Mouse (Mus musculus): ENCODE measurements at regions not wholly inside any gene's neighbourhood (a gene's known extent, or its start where the extent isn't known, plus 50 kb on each side); places are given as distances from the start of the nearest gene placed in this dataset.

DNA sequence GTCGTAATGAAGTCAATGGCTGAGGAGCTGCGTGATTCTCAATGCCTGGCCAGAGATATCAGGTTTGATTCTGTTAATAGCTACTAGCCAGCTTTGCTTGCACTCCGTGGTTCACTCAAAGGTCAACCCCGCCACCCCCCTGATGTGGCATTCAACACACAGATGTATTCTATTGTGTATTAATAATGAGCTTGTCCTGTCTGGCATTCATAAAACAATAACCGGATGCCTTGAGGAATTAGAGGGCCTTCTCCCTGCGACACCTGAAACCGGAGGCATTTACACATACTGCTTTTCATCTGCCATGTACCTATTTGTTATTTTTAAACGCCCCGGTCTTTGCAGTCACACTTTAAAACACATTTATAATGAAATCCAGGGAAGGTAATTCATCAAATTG is 1057.8 kb upstream of the Tenm3 start:
- Histone ChIP-seq H3K9me3 (ENCODE audit: control insufficient read depth, low read length) (no peaks in the 10 kb centered on the region), H3K4me1 (replicated peaks; ENCODE audit: control insufficient read depth in 2 of 2, insufficient read depth in 2 of 2, low read length in 1 of 2) (no peaks in the 10 kb centered on the region), H3K4me3 (ENCODE audit: insufficient read depth in 1 of 2, low read depth in 2 of 2, low read length in 2 of 2) (no peak overlapping the region), H3K36me3 (replicated peaks; ENCODE audit: control insufficient read depth, insufficient read depth, low read depth) (no peaks in the 10 kb centered on the region), H3K27me3 (ENCODE audit: control insufficient read depth, insufficient read depth, low read length) (no peaks in the 10 kb centered on the region), H3K27ac (no peak overlapping the region), H3K4me2 (ENCODE audit: low read depth) (no peak overlapping the region), H3K9ac (replicated peaks) (no peak overlapping the region)
- 62% methylated on average over 9 of the region's 9 CpGs for WGBS (ENCODE audit: insufficient replicate concordance)
- TF ChIP-seq EP300 (IDR thresholded peaks at IDR 0.05; ENCODE audit: low read depth) (no peak), CTCF (IDR thresholded peaks at IDR 0.05; ENCODE audit: low read depth) (no peak)
- DNase-seq (ENCODE audit: low read depth in 3 of 3, low spot score in 3 of 3) = no peak
- no peak for ATAC-seq (ENCODE audit: insufficient read depth)

Data from liver, embryonic 14.5 days (tissue).